Mouse (Mus musculus): ENCODE data around the gene Obsl1. TPM values are rescaled to one million over a fixed set of nuclear protein-coding genes. Genes with fewer than 3 reads are reported as not detected.
A peak's percentile ranks its signal among the peaks of the same experiment; 100 is the strongest.

The Obsl1 gene
- polyA plus RNA-seq, 1 experiment from 2014 or later = 22.8 TPM

- peak overlapping the region; percentile 51; the same call in 1 of the 2 replicates for H3K9ac ChIP-seq
- H3K36me3 ChIP-seq = no peaks in the 10 kb centered on the region
- H3K4me2 ChIP-seq = peak overlapping the region; percentile 37
- WGBS = 1% methylated on average over 22 of the region's 22 CpGs
- H3K4me1 ChIP-seq (replicated peaks) = peaks cover 100% of the 10 kb centered on the region
- peak overlapping the region; percentile 93 for H3K27ac ChIP-seq
- peak; percentile 7; the same call in 1 of the 2 replicates for ATAC-seq (ENCODE audit: low FRiP score)
- peaks cover 32% of the 10 kb centered on the region for H3K27me3 ChIP-seq
- no peaks in the 10 kb centered on the region for H3K9me3 ChIP-seq
- H3K4me3 ChIP-seq = 0 out of 2 replicates have a peak overlapping the region, but pooled peaks have one; percentile 1
These were observed 60.3 kb downstream of the Obsl1 start for GRCm38 (mm10) chr1:75445751-75446611.

GRCm38 (mm10) chr1:75445141-75445701, 61.0 kb downstream of the Obsl1 start:
- Histone ChIP-seq H3K27ac (peak overlapping the region; percentile 93), H3K4me2 (peak overlapping the region; percentile 37), H3K9me3 (no peaks in the 10 kb centered on the region), H3K27me3 (peaks cover 25% of the 10 kb centered on the region), H3K9ac (peak overlapping the region; percentile 51), H3K4me3 (no peak overlapping the region), H3K4me1 (replicated peaks) (peaks cover 95% of the 10 kb centered on the region), H3K36me3 (peaks cover 7% of the 10 kb centered on the region)
- peak; percentile 3; the same call in 1 of the 2 replicates for ATAC-seq (ENCODE audit: low FRiP score)
- WGBS = 12% methylated on average over 9 of the region's 9 CpGs

- Histone ChIP-seq H3K4me2 (peak overlapping the region; percentile 13; the same call in 1 of the 2 replicates), H3K36me3 (peaks cover 8% of the 10 kb centered on the region), H3K4me1 (replicated peaks) (peaks cover 89% of the 10 kb centered on the region), H3K27ac (peak overlapping the region; percentile 93), H3K9ac (peak overlapping the region; percentile 51; the same call in 1 of the 2 replicates), H3K27me3 (peaks cover 15% of the 10 kb centered on the region), H3K9me3 (no peaks in the 10 kb centered on the region), H3K4me3 (no peak overlapping the region)
- no peak for ATAC-seq (ENCODE audit: low FRiP score)
- WGBS = 16% methylated on average over 3 of the region's 3 CpGs
These were observed 62.0 kb downstream of the Obsl1 start for GRCm38 (mm10) chr1:75444208-75444607.

GRCm38 (mm10) chr1:75443247-75444024, 62.8 kb downstream of the Obsl1 start:
- peaks cover 86% of the 10 kb centered on the region for H3K4me1 ChIP-seq (replicated peaks)
- 12% methylated on average over 13 of the region's 13 CpGs for WGBS
- peak overlapping the region; percentile 93 for H3K27ac ChIP-seq
- no peaks in the 10 kb centered on the region for H3K9me3 ChIP-seq
- H3K9ac ChIP-seq = peak overlapping the region; percentile 63
- peak overlapping the region; percentile 27 for H3K4me2 ChIP-seq
- peaks cover 8% of the 10 kb centered on the region; the same call in 1 of the 2 replicates for H3K27me3 ChIP-seq
- H3K4me3 ChIP-seq = no peak overlapping the region
- H3K36me3 ChIP-seq = peaks cover 8% of the 10 kb centered on the region
- ATAC-seq (ENCODE audit: low FRiP score) = 0 out of 2 replicates have a peak, but pooled peaks have one; percentile 14

GRCm38 (mm10) chr1:75442811-75443210, 63.4 kb downstream of the Obsl1 start:
- ATAC-seq (ENCODE audit: low FRiP score) = no peak

GRCm38 (mm10) chr1:75442171-75442570, 64.1 kb downstream of the Obsl1 start:
- Histone ChIP-seq H3K4me3 (no peak overlapping the region), H3K4me1 (replicated peaks) (peaks cover 80% of the 10 kb centered on the region), H3K9ac (no peak overlapping the region), H3K9me3 (no peaks in the 10 kb centered on the region), H3K4me2 (no peak overlapping the region), H3K27me3 (no peaks in the 10 kb centered on the region), H3K27ac (peak overlapping the region; percentile 93), H3K36me3 (peaks cover 8% of the 10 kb centered on the region)
- ATAC-seq (ENCODE audit: low FRiP score) = no peak
- 84% methylated on average over 9 of the region's 9 CpGs for WGBS

More at GRCm38 (mm10) chr1:75442811-75443210, 63.4 kb downstream of the Obsl1 start:
- Histone ChIP-seq H3K27me3 (peaks cover 4% of the 10 kb centered on the region; the same call in 1 of the 2 replicates), H3K27ac (peak overlapping the region; percentile 93), H3K4me1 (replicated peaks) (peaks cover 80% of the 10 kb centered on the region), H3K4me2 (peak overlapping the region; percentile 27; the same call in 1 of the 2 replicates), H3K9ac (peak overlapping the region; percentile 63; the same call in 1 of the 2 replicates), H3K4me3 (no peak overlapping the region), H3K36me3 (peaks cover 8% of the 10 kb centered on the region), H3K9me3 (no peaks in the 10 kb centered on the region)
- WGBS = 17% methylated on average over 8 of the region's 8 CpGs

- Histone ChIP-seq H3K27me3 (no peaks in the 10 kb centered on the region), H3K27ac (peak overlapping the region; percentile 30; the same call in 1 of the 2 replicates), H3K4me2 (no peak overlapping the region), H3K9ac (no peak overlapping the region), H3K9me3 (no peaks in the 10 kb centered on the region), H3K36me3 (peaks cover 8% of the 10 kb centered on the region), H3K4me3 (no peak overlapping the region), H3K4me1 (replicated peaks) (peaks cover 80% of the 10 kb centered on the region)
- WGBS = 81% methylated on average over 15 of the region's 15 CpGs
- no peak for ATAC-seq (ENCODE audit: low FRiP score)
These were observed 64.7 kb downstream of the Obsl1 start for GRCm38 (mm10) chr1:75441471-75441996.

- Histone ChIP-seq H3K9me3 (no peaks in the 10 kb centered on the region), H3K27ac (peak overlapping the region; percentile 13; the same call in 1 of the 2 replicates), H3K36me3 (peaks cover 8% of the 10 kb centered on the region), H3K4me2 (no peak overlapping the region), H3K27me3 (no peaks in the 10 kb centered on the region), H3K9ac (no peak overlapping the region), H3K4me3 (no peak overlapping the region), H3K4me1 (replicated peaks) (peaks cover 77% of the 10 kb centered on the region)
- no peak for ATAC-seq (ENCODE audit: low FRiP score)
- WGBS = 87% methylated on average over 7 of the region's 7 CpGs
These were observed 65.6 kb downstream of the Obsl1 start for GRCm38 (mm10) chr1:75440661-75441060.

GRCm38 (mm10) chr1:75438782-75439181, 67.5 kb downstream of the Obsl1 start:
- H3K9ac ChIP-seq = no peak overlapping the region
- H3K4me1 ChIP-seq (replicated peaks) = peaks cover 62% of the 10 kb centered on the region
- peaks cover 8% of the 10 kb centered on the region for H3K36me3 ChIP-seq
- H3K4me3 ChIP-seq = no peak overlapping the region
- H3K9me3 ChIP-seq = no peaks in the 10 kb centered on the region
- no peaks in the 10 kb centered on the region for H3K27me3 ChIP-seq
- H3K4me2 ChIP-seq = no peak overlapping the region
- 83% methylated on average over 8 of the region's 9 CpGs for WGBS
- no peak overlapping the region for H3K27ac ChIP-seq
- ATAC-seq (ENCODE audit: low FRiP score) = no peak

GRCm38 (mm10) chr1:75435475-75436328, 70.5 kb downstream of the Obsl1 start, which contains the start of gene Gmppa:
Gmppa (plus strand) TSS chr1:75435930.
- H3K4me1 ChIP-seq (replicated peaks) = peaks cover 31% of the 10 kb centered on the region
- peak within 1 kb of the TSS; percentile 83 for H3K27ac ChIP-seq
- peak within 1 kb of the TSS; percentile 59 for H3K4me3 ChIP-seq
- ATAC-seq (ENCODE audit: low FRiP score) = peak; percentile 86
- no peaks in the 10 kb centered on the region for H3K9me3 ChIP-seq
- peaks cover 9% of the 10 kb centered on the region for H3K27me3 ChIP-seq
- WGBS = 7% methylated on average over 28 of the region's 28 CpGs
- H3K36me3 ChIP-seq = peaks cover 14% of the 10 kb centered on the region
- H3K9ac ChIP-seq = peak within 1 kb of the TSS; percentile 80
- H3K4me2 ChIP-seq = peak within 1 kb of the TSS; percentile 73
